Mouse (Mus musculus): Measurements from ENCODE around the gene Hnrnpul1.

Hnrnpul1 gene

GRCm38 (mm10) chr7:25689603-25690021 is 64.9 kb downstream of the Hnrnpul1 start:
- no peak for DNase-seq (ENCODE audit: low spot score)

GRCm38 (mm10) chr7:25688810-25689586 is 65.6 kb downstream of the Hnrnpul1 start:
- peak; percentile 79 for DNase-seq (ENCODE audit: low spot score)

DNA sequence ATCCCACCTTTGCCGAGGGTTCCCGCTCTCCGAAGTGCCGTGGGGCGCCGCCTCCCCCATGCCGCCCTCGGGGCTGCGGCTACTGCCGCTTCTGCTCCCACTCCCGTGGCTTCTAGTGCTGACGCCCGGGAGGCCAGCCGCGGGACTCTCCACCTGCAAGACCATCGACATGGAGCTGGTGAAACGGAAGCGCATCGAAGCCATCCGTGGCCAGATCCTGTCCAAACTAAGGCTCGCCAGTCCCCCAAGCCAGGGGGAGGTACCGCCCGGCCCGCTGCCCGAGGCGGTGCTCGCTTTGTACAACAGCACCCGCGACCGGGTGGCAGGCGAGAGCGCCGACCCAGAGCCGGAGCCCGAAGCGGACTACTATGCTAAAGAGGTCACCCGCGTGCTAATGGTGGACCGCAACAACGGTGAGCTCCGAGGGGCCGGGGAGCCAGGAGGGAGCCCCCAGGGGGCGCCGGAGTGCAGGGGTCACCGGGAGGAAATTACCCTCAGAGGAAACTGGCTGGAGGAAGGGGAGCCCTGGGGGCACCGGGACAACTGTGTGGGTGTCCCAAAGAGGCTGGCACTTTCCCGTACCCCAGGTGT is 66.7 kb downstream of the Hnrnpul1 start:
- peak; percentile 53 for DNase-seq (ENCODE audit: low spot score)

GRCm38 (mm10) chr7:25686680-25687531 is 67.7 kb downstream of the Hnrnpul1 start, which contains the start of gene Tgfb1:
Gene Tgfb1, plus strand, starts transcription at chr7:25687002.
- peak; percentile 83 for DNase-seq (ENCODE audit: low spot score)

- no peak for DNase-seq (ENCODE audit: low spot score)
These were observed 68.6 kb downstream of the Hnrnpul1 start for GRCm38 (mm10) chr7:25685926-25686470.

GRCm38 (mm10) chr7:25684659-25685058 is 69.9 kb downstream of the Hnrnpul1 start:
- DNase-seq (ENCODE audit: low spot score), result no peak

GRCm38 (mm10) chr7:25683474-25684180 is 70.9 kb downstream of the Hnrnpul1 start:
- peak; percentile 53 for DNase-seq (ENCODE audit: low spot score)

- no peak for DNase-seq (ENCODE audit: low spot score)
These were observed 73.0 kb downstream of the Hnrnpul1 start for GRCm38 (mm10) chr7:25681341-25682231.

DNA sequence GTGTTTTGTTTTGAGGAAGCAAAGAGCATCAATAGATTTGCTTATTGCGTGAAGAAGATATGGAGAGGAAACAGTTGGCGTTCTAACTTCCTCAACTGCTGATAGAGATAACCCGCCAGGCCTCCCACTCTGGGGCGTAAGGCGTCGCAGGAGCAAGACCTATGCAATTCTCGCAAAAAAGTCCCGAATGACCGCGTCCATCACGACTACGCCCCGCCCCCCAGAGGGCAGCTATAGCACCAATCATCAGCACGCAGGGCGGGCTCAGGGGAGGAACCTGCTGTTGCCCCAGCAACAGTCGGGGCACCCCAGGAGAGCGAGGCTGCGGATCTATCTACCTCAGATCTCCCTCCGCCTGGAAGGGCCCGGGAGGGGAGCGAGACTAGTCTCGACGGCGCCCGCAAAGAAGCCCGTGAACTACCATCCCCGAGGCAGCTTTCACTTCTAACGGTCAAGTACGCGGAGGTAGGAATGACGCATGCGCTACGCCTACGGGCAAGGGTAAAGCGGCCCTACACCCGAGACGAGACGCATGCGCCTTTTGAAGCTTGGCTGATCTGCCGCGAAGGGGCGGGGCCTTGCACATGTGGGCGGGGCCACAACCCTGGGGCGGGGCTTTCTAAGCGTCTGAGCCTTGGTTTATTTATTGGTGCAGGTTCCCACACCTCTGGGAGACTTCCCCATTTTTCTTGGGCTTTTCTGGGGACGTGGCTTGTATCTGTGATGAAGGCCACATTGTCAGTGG is 73.9 kb downstream of the Hnrnpul1 start, which contains the start of gene B9d2:
B9d2 (plus strand) TSS at position 267 of the 745 bp plus-strand sequence.
- peak; percentile 97 for DNase-seq (ENCODE audit: low spot score)

DNA sequence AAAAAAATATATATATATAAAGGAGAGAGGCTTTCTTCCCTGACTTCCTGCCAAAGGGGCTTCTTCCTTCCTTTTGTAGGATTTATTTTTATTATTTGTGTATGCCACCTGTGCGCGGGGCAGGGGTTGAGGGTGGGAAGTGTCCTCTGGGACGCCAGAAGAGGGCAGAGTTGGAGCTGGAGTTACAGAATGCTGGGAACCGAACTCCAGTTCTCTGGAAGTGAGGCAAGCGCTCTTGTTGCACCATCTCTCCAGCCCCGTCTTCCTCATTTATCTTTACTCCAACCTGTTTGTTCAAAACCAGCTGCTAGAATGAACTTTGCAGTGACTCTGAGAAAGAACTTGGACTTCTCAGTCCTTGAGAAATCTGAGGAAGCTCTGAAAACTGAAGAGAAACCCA is 74.6 kb downstream of the Hnrnpul1 start:
- DNase-seq (ENCODE audit: low spot score), result no peak

GRCm38 (mm10) chr7:25677013-25677412 is 77.5 kb downstream of the Hnrnpul1 start:
- DNase-seq (ENCODE audit: low spot score), result no peak

- no peak for DNase-seq (ENCODE audit: low spot score)
These were observed 78.3 kb downstream of the Hnrnpul1 start for GRCm38 (mm10) chr7:25676085-25676781.

DNA sequence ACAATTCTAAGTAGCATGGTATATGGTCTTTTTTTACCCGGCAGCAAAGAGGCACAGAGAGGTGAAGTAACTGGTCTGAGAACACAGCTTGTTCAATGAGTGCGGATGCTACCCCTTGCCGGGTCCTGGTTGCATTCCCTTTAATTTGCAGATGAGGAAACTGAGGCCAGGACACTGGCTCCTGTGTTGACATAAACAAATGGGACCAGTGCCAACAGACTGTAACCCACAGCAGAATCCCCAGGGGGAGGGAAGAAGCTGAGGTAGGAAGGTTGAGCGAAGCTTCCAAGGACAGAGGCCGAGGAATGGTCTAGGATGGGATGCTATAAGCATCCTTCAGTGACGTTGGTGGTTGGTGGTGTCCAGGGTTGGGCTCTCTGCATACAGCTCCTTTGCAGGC is 79.2 kb downstream of the Hnrnpul1 start:
- no peak for DNase-seq (ENCODE audit: low spot score)

DNA sequence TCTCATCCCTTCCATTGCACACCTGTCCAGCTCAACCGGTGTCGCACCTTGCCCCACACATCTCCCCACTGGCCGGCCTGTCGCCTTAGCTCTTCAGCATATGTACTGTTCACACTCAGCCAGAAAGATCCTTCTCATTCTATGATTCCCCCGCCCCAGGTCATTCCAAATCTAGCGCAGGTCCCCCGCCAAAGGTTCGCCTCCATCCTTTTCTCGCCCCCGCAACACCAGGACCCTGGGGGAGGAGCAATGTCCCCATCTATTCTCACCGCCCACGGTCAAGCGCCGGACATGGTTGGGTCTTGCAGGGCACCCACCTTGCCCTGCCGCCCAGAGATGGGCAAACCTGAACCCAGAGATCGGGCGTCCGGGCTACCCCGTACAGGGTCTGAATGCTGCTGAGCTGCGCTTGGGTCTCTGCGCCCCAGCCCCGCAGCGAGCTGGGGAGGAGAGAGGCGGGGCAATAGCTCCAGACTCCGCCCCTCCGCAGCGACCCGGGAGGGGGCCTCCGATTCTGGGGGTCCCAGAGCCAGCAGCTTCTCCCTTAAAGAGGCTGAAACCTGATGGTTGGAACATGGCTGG is 79.7 kb downstream of the Hnrnpul1 start, which contains the start of gene Tmem91:
Tmem91 (minus strand) TSS at position 448 of the 582 bp plus-strand sequence.
- DNase-seq (ENCODE audit: low spot score), result no peak

- no peak for DNase-seq (ENCODE audit: low spot score)
These were observed 80.3 kb downstream of the Hnrnpul1 start for GRCm38 (mm10) chr7:25674297-25674696.

DNA sequence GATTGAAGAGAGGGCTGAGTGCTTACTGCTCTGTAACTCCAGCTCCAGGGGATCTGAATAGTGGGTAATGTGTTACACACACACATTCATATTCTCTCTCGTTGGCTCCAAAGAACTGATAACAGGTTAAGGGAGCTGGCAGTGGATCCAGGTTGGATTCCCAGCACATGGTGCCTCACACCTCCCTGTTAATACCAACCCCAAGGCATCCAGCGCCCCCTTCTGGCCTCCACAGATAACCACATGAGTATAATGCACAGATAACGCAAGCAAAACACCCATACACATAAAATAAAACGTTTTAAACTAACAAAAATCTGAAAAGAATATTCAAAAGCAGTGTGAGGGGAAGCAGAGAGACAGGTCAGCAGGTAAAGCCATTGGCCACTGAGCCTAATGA is 82.1 kb downstream of the Hnrnpul1 start:
- DNase-seq (ENCODE audit: low spot score), result no peak

- DNase-seq (ENCODE audit: low spot score), result no peak
These were observed 82.9 kb downstream of the Hnrnpul1 start for GRCm38 (mm10) chr7:25671686-25672085.
